Mouse (Mus musculus) spleen, adult 2 months (tissue): Measurements from ENCODE around the gene Pxn. TPM values are rescaled to one million over a fixed set of nuclear protein-coding genes. Genes with fewer than 3 reads are reported as not detected.
"Not testable (repeated sequence)": the region's sequence is repeated elsewhere in the genome, so short reads cannot be mapped to it uniquely, and the experiment has no call there.

Source experiments
- DNase-seq, 2 experiments: peaks; one replicate each; pipeline versions ENCODE4 v3.0.0 to v3.0.0-alpha.2; 2012 to 2021; ENCODE audit warnings: low spot score in 2 of 2, low read depth in 1 of 2
- H3K27ac ChIP-seq: fragments of 200-500 bp; 2 replicates; pipeline ENCODE4 v1.5.1; 2012; ENCODE audit warnings: low read length, inconsistent platforms; ENCODE audit not compliant: insufficient read depth
- H3K27me3 ChIP-seq: fragments of 200-500 bp; 2 replicates; pipeline ENCODE4 v1.6.1; 2012; ENCODE audit warnings: mild to moderate bottlenecking, moderate library complexity, low read length, inconsistent platforms; ENCODE audit not compliant: control insufficient read depth, insufficient read depth
- H3K36me3 ChIP-seq: fragments of 200-500 bp; 2 replicates; pipeline ENCODE4 v1.6.1; 2012; ENCODE audit warnings: mild to moderate bottlenecking, low read length, inconsistent platforms; ENCODE audit not compliant: control insufficient read depth, insufficient read depth
- H3K4me1 ChIP-seq: fragments of 200-500 bp; 2 replicates; pipeline ENCODE4 v1.6.1; 2011; ENCODE audit warnings: inconsistent platforms; ENCODE audit not compliant: control insufficient read depth, insufficient read depth, insufficient read length
- H3K4me3 ChIP-seq: fragments of 200-500 bp; 2 replicates; pipeline ENCODE4 v1.5.1; 2011; ENCODE audit warnings: mild to moderate bottlenecking, inconsistent platforms; ENCODE audit not compliant: insufficient read depth, insufficient read length; ENCODE audit errors: extremely low read depth
- CTCF ChIP-seq: fragments of 200-500 bp; IDR thresholded peaks from 2 replicates; pipeline ENCODE4 v1.5.1; 2011; ENCODE audit warnings: mild to moderate bottlenecking, inconsistent platforms; ENCODE audit not compliant: insufficient read depth, insufficient read length, insufficient replicate concordance; ENCODE audit errors: extremely low read depth
- POLR2A ChIP-seq: fragments of 200-500 bp; IDR thresholded peaks from 2 replicates; pipeline ENCODE4 v1.6.1; 2011; ENCODE audit warnings: low read depth, low read length, inconsistent platforms
- WGBS: fragments of 180-500 bp; shearing (Covaris S2); methylation state at CpG from one replicate; pipeline ENCODE4 v1.1.7; 2018; 5-methylcytosine and 5-hydroxymethylcytosine counted together
- polyA plus RNA-seq: library from polyadenylated mRNA; depleted of rRNA; stranded (reverse); fragments of >200 nt; gene quantifications from 2 replicates; pipeline ENCODE4 v1.2.3, GENCODE M21; 2012

Gene Pxn
- polyA plus RNA-seq, 1 experiment = 63.8 TPM

- no peak for DNase-seq
- TF ChIP-seq POLR2A (no peak), CTCF (no peak)
- no peaks in the 10 kb centered on the region for H3K36me3 ChIP-seq
- H3K27ac ChIP-seq = peak overlapping the region; percentile 33
- H3K27me3 ChIP-seq = no peaks in the 10 kb centered on the region
- H3K4me3 ChIP-seq = peak overlapping the region; percentile 45
- peaks cover 8% of the 10 kb centered on the region for H3K4me1 ChIP-seq
- WGBS = 4% methylated on average over 28 of the region's 28 CpGs
Observed at GRCm38 (mm10) chr5:115491771-115492322, 14.6 kb upstream of the Pxn start.

- WGBS = 71% methylated on average over 6 of the region's 6 CpGs
- no peak for TF ChIP-seq POLR2A
- TF ChIP-seq CTCF = no peak
- H3K4me3 ChIP-seq = no peak overlapping the region
Observed at GRCm38 (mm10) chr5:115492711-115493335, 13.7 kb upstream of the Pxn start.

DNA sequence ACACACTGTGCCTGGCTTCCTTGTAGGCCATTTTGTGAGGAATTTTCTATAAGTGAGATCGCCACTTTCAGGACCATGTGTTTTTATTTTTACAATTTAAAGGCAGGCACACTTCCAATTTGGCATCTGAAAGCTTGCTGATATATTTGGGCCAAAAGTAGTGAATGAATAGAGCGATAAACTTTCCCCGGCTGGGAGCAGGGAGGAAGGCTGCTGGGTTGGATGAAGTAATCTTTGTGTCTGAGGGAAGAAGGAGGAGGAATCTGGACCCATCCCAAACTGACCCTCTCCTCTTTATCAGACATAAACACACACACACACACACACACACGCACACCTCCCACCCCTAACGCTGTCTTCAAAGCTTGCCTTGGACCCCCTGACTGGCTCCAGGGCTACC, 13.0 kb upstream of the Pxn start:
- WGBS = 88% methylated on average over 5 of the region's 5 CpGs
- Histone ChIP-seq H3K36me3 (no peaks in the 10 kb centered on the region), H3K4me3 (no peak overlapping the region), H3K4me1 (peaks cover 8% of the 10 kb centered on the region), H3K27me3 (no peaks in the 10 kb centered on the region), H3K27ac (no peak overlapping the region)
- TF ChIP-seq CTCF = no peak
- no peak for DNase-seq

More at GRCm38 (mm10) chr5:115492711-115493335, 13.7 kb upstream of the Pxn start:
- peaks cover 8% of the 10 kb centered on the region for H3K4me1 ChIP-seq
- H3K27me3 ChIP-seq = no peaks in the 10 kb centered on the region
- no peak overlapping the region for H3K27ac ChIP-seq
- H3K36me3 ChIP-seq = no peaks in the 10 kb centered on the region
- no peak for DNase-seq

DNA sequence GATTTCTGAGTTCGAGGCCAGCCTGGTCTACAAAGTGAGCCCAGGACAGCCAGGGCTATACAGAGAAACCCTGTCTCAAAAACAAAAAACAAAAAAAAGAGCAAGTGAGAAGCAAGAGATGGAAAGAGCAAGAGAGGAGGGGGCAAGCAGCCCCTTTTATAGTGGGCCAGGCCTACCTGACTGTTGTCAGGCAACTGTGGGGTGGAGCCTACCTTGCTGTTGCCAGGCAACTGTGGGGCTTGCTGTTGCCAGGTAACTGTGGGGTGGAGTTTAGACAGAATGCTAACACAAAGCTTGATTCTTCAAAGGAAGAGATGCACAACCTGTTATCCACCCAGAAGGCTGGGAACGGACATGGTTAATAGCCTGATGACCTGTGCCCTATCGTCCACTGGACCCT, 10.9 kb upstream of the Pxn start:
- 88% methylated on average over 3 of the region's 3 CpGs for WGBS

GRCm38 (mm10) chr5:115497033-115497432, 9.4 kb upstream of the Pxn start:
- WGBS = 83% methylated on average over 7 of the region's 7 CpGs
- H3K4me1 ChIP-seq = peaks cover under 1% of the 10 kb centered on the region; the same call in 1 of the 2 replicates
- DNase-seq = no peak
- H3K27ac ChIP-seq = no peak overlapping the region
- no peaks in the 10 kb centered on the region for H3K27me3 ChIP-seq
- no peak for TF ChIP-seq CTCF
- no peak for TF ChIP-seq POLR2A
- no peak overlapping the region for H3K4me3 ChIP-seq
- no peaks in the 10 kb centered on the region for H3K36me3 ChIP-seq

More for the DNA sequence above, 10.9 kb upstream of the Pxn start:
- not testable (repeated sequence) for H3K4me1 ChIP-seq, H3K27me3 ChIP-seq, H3K4me3 ChIP-seq, DNase-seq, H3K36me3 ChIP-seq, H3K27ac ChIP-seq

DNA sequence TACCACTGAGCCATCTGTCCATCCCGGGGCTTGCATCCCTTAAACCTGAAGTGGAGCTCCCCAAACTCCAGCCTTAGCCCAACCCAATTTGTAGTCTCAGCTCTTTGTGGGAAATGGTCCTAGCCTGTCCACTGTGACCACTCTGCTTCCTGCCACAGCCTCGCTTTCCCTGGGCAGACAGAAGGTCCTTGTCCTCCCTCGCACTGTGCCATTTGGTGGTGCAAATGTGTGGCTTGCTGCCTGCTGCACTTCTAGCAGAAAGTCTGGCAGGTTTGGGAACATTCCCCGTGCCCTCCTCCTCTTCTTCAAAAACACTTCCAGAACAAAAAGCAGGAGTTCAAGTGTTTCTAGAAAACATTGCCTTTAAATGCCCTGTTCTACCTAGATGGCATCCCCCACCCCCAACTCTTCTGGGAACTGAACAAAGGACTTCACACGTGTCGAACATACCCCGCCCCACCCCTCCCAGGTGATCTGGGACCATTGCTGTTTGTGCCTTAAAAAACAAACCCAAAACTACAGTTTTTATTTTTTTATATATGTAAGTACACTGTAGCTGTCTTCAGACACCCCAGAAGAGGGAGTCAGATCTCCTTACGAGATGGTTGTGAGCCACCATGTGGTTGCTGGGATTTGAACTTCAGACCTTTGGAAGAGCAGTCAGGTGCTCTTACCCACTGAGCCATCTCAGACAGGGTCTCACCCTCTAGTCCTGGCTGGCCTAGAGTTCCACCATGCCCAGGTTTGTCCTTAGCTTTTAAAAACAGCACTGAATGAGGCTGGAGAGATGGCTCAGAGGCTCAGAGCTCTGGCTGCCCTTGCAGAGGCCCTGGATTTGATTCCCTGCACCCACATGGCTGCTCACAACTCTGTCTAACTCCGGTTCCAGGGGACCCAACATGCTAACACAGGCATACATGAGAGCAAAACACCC, 7.9 kb upstream of the Pxn start:
- no peaks in the 10 kb centered on the region for H3K4me1 ChIP-seq
- 66% methylated on average over 9 of the region's 9 CpGs for WGBS
- H3K27ac ChIP-seq = no peak overlapping the region
- no peaks in the 10 kb centered on the region for H3K36me3 ChIP-seq
- H3K4me3 ChIP-seq = no peak overlapping the region
- H3K27me3 ChIP-seq = no peaks in the 10 kb centered on the region; the same call in 1 of the 2 replicates
- DNase-seq = no peak
- TF ChIP-seq CTCF (no peak), POLR2A (no peak)
